Mouse (Mus musculus): ENCODE data around the gene Lrrc4c. TPM values are rescaled to one million over a fixed set of nuclear protein-coding genes. Genes with fewer than 3 reads are reported as not detected.

Gene Lrrc4c
- polyA plus RNA-seq, 1 experiment, result 56.6 TPM

GRCm38 (mm10) chr2:97524256-97524922 is 1206.4 kb downstream of the Lrrc4c start:
- no peak overlapping the region for H3K27ac ChIP-seq (ENCODE audit: insufficient read depth, low read length)
- peaks cover 1% of the 10 kb centered on the region; the same call in 1 of the 2 replicates for H3K4me1 ChIP-seq (ENCODE audit: control insufficient read depth, insufficient read depth, low read length)
- H3K4me3 ChIP-seq (ENCODE audit: insufficient read depth, low read length), result no peak overlapping the region
- TF ChIP-seq POLR2A (IDR thresholded peaks at IDR 0.05; ENCODE audit: extremely low read depth, insufficient read depth, low read length) (no peak), CTCF (IDR thresholded peaks at IDR 0.05; ENCODE audit: extremely low read depth, insufficient read depth, low read length) (no peak)

- no peak for TF ChIP-seq POLR2A (IDR thresholded peaks at IDR 0.05; ENCODE audit: extremely low read depth, insufficient read depth, low read length)
- TF ChIP-seq CTCF (IDR thresholded peaks at IDR 0.05; ENCODE audit: extremely low read depth, insufficient read depth, low read length), result no peak
- Histone ChIP-seq H3K4me1 (ENCODE audit: control insufficient read depth, insufficient read depth, low read length) (peaks cover 1% of the 10 kb centered on the region; the same call in 1 of the 2 replicates), H3K27ac (ENCODE audit: insufficient read depth, low read length) (no peak overlapping the region), H3K4me3 (ENCODE audit: insufficient read depth, low read length) (no peak overlapping the region)
Observed at GRCm38 (mm10) chr2:97525107-97525506, 1207.1 kb downstream of the Lrrc4c start.

GRCm38 (mm10) chr2:97530622-97531021 is 1212.7 kb downstream of the Lrrc4c start:
- H3K27ac ChIP-seq (ENCODE audit: insufficient read depth, low read length), result no peak overlapping the region
- H3K4me3 ChIP-seq (ENCODE audit: insufficient read depth, low read length), result no peak overlapping the region
- TF ChIP-seq CTCF (IDR thresholded peaks at IDR 0.05; ENCODE audit: extremely low read depth, insufficient read depth, low read length) (no peak), POLR2A (IDR thresholded peaks at IDR 0.05; ENCODE audit: extremely low read depth, insufficient read depth, low read length) (no peak)
- H3K4me1 ChIP-seq (ENCODE audit: control insufficient read depth, insufficient read depth, low read length), result no peaks in the 10 kb centered on the region

GRCm38 (mm10) chr2:97543691-97544672 is 1226.0 kb downstream of the Lrrc4c start:
- H3K4me3 ChIP-seq (ENCODE audit: insufficient read depth, low read length), result no peak overlapping the region
- peaks cover 1% of the 10 kb centered on the region; the same call in 1 of the 2 replicates for H3K4me1 ChIP-seq (ENCODE audit: control insufficient read depth, insufficient read depth, low read length)
- TF ChIP-seq POLR2A (IDR thresholded peaks at IDR 0.05; ENCODE audit: extremely low read depth, insufficient read depth, low read length) (no peak), CTCF (IDR thresholded peaks at IDR 0.05; ENCODE audit: extremely low read depth, insufficient read depth, low read length) (no peak)
- H3K27ac ChIP-seq (ENCODE audit: insufficient read depth, low read length), result no peak overlapping the region; the same call in 1 of the 2 replicates

- peaks cover 1% of the 10 kb centered on the region; the same call in 1 of the 2 replicates for H3K4me1 ChIP-seq (ENCODE audit: control insufficient read depth, insufficient read depth, low read length)
- TF ChIP-seq CTCF (IDR thresholded peaks at IDR 0.05; ENCODE audit: extremely low read depth, insufficient read depth, low read length) (no peak), POLR2A (IDR thresholded peaks at IDR 0.05; ENCODE audit: extremely low read depth, insufficient read depth, low read length) (no peak)
- no peak overlapping the region for H3K27ac ChIP-seq (ENCODE audit: insufficient read depth, low read length)
Observed at GRCm38 (mm10) chr2:97544673-97545071, 1226.7 kb downstream of the Lrrc4c start.

GRCm38 (mm10) chr2:97545946-97546345 is 1228.0 kb downstream of the Lrrc4c start:
- H3K4me3 ChIP-seq (ENCODE audit: insufficient read depth, low read length), result no peak overlapping the region
- peaks cover 1% of the 10 kb centered on the region; the same call in 1 of the 2 replicates for H3K4me1 ChIP-seq (ENCODE audit: control insufficient read depth, insufficient read depth, low read length)
- TF ChIP-seq POLR2A (IDR thresholded peaks at IDR 0.05; ENCODE audit: extremely low read depth, insufficient read depth, low read length) (no peak), CTCF (IDR thresholded peaks at IDR 0.05; ENCODE audit: extremely low read depth, insufficient read depth, low read length) (no peak)
- no peak overlapping the region for H3K27ac ChIP-seq (ENCODE audit: insufficient read depth, low read length)

More at GRCm38 (mm10) chr2:97544673-97545071, 1226.7 kb downstream of the Lrrc4c start:
- H3K4me3 ChIP-seq (ENCODE audit: insufficient read depth, low read length), result no peak overlapping the region

GRCm38 (mm10) chr2:97564509-97564908 is 1246.5 kb downstream of the Lrrc4c start:
- H3K4me1 ChIP-seq (ENCODE audit: control insufficient read depth, insufficient read depth, low read length), result peaks cover 5% of the 10 kb centered on the region; the same call in 1 of the 2 replicates
- H3K27ac ChIP-seq (ENCODE audit: insufficient read depth, low read length), result no peak overlapping the region
- no peak for TF ChIP-seq POLR2A (IDR thresholded peaks at IDR 0.05; ENCODE audit: extremely low read depth, insufficient read depth, low read length)
- no peak for TF ChIP-seq CTCF (IDR thresholded peaks at IDR 0.05; ENCODE audit: extremely low read depth, insufficient read depth, low read length)
- no peak overlapping the region for H3K4me3 ChIP-seq (ENCODE audit: insufficient read depth, low read length)

- TF ChIP-seq POLR2A (IDR thresholded peaks at IDR 0.05; ENCODE audit: extremely low read depth, insufficient read depth, low read length) (no peak), CTCF (IDR thresholded peaks at IDR 0.05; ENCODE audit: extremely low read depth, insufficient read depth, low read length) (no peak)
- peaks cover 5% of the 10 kb centered on the region; the same call in 1 of the 2 replicates for H3K4me1 ChIP-seq (ENCODE audit: control insufficient read depth, insufficient read depth, low read length)
- no peak overlapping the region for H3K27ac ChIP-seq (ENCODE audit: insufficient read depth, low read length)
- no peak overlapping the region for H3K4me3 ChIP-seq (ENCODE audit: insufficient read depth, low read length)
Observed at GRCm38 (mm10) chr2:97568954-97569353, 1251.0 kb downstream of the Lrrc4c start.

GRCm38 (mm10) chr2:97574921-97575320 is 1257.0 kb downstream of the Lrrc4c start:
- TF ChIP-seq POLR2A (IDR thresholded peaks at IDR 0.05; ENCODE audit: extremely low read depth, insufficient read depth, low read length), result no peak
- Histone ChIP-seq H3K4me3 (ENCODE audit: insufficient read depth, low read length) (no peak overlapping the region), H3K27ac (ENCODE audit: insufficient read depth, low read length) (no peak overlapping the region), H3K4me1 (ENCODE audit: control insufficient read depth, insufficient read depth, low read length) (no peaks in the 10 kb centered on the region; the same call in 1 of the 2 replicates)
